Mouse (Mus musculus): ENCODE data around the gene Hsf2bp.

The Hsf2bp gene

DNA sequence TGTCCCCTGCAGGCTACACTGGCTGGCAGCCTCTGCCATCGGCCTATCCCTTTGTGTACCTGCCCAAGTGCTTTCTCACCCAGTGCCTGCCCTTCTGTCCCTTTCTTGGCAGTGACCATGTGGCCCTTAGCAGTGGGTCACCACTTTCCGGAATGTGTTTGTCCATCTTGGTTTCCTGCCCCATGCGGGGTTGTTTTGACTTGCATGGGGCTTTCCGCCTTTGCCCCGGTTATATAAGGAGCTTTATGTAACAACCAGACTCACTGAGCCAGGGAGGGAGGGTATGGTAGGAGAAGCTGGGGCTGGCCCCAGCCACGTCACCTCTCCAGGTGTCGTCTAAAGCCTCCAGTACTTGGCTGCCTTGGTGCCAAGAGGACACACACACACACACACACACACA, 132.1 kb downstream of the Hsf2bp start:
- peak; percentile 56 to 93 for DNase-seq

DNA sequence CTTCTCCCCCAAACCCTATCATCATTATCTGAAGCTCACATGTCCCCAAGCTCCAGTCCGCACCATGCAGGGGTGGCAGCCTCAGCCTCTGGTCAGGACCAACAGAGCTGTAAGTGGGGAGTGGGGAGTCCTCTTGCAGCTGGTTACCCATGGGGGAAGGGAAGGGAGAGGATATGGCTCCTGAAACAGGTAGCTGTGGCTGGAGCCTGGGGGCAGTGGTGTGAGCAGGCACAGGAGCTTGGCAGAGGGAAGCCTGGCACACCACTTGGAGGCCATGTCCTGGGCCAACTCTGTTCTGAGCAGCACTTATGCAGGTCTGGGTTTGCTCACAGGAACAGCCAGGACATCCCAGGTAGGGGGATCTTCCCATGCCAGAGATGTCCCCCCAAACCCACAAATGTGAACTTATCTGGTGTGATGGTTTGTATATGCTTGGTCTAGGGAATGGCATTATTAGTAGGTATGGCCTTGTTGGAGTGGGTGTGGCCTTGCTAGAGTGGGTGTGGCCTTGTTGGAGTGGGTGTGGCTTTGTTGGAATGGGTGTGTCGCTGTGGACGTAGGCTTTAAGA, 133.4 kb downstream of the Hsf2bp start:
- DNase-seq, result peak in 1 of 2 experiments; percentile 59

DNA sequence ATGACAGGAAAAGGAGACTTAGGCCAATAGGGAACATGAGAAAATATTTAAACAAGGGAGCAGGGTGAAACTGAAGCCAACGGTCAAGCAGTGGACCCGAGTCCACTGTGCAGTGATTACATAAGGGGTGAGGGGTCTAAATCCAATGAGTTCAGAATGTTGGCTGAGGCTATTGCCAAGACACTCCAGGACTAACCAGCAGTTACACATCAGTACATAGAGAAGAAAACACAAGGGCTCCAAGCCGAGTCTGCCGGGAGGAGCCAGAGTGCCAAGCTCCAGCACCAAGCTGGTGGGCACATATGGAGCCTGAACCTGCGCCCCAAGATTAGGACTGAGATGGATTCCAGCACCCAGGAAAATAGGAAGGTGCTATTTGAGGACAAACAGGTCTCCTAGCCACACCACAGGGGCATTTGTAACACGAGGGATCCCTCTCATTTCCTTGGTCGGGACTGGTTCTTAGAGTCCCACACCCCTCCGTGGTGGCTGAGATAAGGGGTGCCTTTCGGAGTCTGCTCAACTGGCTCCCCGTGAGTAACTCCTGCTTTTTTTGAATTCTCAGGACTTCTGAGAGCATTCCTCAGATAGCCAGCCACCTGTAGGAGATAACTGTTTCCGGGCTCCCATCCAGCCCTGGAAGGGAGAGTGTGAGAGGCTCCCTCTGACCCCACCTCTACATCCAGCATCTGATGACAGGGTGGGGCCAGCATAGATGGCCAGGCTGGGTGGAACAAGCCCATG, 134.5 kb downstream of the Hsf2bp start:
- DNase-seq, result peak; percentile 68 to 90

DNA sequence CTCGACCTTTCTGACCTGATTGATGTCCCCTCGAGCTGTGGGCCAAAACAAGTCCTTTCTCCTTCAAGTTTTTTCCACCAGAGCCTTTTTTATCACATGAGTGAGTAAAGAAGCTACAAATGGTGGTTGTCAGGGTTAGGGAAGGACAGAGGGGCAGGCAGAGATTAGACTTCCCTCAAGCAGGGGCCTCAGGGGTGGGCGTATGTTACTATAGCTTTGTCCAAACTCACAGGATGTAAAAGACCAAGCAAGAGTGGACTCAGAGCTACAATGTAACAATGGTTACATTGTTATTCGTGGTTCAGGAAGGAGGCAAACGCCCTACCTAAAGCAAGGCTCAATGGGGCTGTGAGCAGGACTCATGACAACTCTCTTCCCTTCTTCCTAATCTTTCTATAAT, 137.2 kb downstream of the Hsf2bp start:
- DNase-seq, result no peak

DNA sequence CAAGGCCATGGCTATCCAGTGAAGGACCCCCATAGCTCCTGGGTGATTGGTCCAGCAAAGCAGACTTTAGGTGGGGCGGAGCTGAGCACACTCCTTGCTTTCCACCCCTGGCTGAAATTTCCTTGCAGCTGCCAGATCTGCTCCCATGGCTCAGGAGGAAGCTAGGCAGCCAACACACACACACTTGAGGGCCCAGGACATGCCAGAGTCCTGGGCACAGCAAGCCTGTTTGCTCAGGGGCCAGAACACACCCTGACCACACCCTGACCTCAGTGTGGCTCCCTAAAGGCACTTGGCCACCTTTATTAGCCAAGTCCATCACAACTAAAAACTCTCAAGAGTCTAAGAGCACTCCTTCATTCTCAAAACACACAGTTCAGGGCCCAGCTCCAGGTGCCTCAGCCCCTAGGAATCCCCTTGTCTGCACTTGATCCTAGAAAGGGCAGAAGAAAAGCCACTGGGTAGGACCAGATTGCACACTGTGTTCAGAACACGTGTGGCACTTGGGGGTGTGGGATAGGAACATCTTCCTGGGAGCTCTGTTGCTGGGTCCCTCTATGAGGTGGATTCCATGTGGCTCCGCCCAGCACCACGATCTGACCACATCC, 138.9 kb downstream of the Hsf2bp start:
- peak in 1 of 2 experiments; percentile 50 for DNase-seq

DNA sequence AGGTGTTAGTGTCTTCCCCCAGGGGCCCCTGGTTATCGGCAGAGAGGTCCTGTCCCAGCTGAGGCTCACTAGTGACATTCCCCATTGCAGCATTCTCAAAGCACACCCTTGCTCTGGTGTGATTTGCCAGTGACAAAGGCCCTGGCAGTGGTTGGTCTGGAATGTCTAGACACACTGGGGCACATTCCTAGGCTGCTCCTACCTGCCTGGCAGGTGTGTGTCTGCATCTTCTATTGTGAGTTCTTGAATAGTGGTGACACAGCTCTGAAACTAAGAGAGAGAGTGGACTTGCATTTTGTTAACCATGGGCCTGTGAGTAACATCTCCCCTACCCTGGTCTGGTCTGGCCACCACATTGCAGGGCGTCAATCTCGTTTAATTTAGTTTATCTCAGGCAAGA, 139.4 kb downstream of the Hsf2bp start:
- DNase-seq, result peak in 1 of 2 experiments; percentile 33

DNA sequence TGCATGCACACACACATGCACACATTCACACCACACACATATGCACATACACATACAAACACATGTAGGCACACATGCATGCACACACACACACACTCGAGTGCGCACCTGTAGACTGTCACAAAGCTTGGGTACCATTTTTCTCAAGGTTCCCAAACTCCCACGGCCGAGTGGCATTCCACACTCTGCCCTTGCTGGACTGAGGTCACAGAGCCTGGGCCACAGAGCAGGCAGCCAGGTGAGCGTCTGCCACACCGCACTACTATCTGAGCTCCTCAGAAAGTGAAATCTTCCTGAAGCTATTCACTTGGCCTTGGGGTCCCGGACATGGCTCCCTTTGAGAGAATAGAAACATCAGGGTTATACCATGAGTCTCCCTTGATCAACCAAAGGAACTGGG, 139.8 kb downstream of the Hsf2bp start:
- DNase-seq, result peak in 1 of 2 experiments; percentile 35
